Mouse (Mus musculus) hindbrain, embryonic 14.5 days (tissue): ENCODE measurements around the gene Lrfn4. TPM values are rescaled to one million over a fixed set of nuclear protein-coding genes. Genes with fewer than 3 reads are reported as not detected.

Source experiments
- ATAC-seq: fragments of 200-750 bp; cut with Nextera tagmentation; 2 replicates; pipeline ENCODE4 v1.8.0; 2017; ENCODE audit warnings: moderate number of reproducible peaks, mild to moderate bottlenecking, moderate TSS enrichment, moderate library complexity; ENCODE audit not compliant: low FRiP score
- DNase-seq: peaks from one replicate; pipeline ENCODE4 v3.0.0-alpha.2; 2015; ENCODE audit warnings: low spot score
- H3K27ac ChIP-seq: fragments of 300-500 bp; sonication (generic); 2 replicates; pipeline ENCODE4 v1.5.1; 2014; ENCODE audit warnings: mild to moderate bottlenecking, moderate library complexity
- H3K27me3 ChIP-seq: fragments of 300-500 bp; sonication (generic); 2 replicates; pipeline ENCODE4 v1.6.1; 2014; ENCODE audit warnings: mild to moderate bottlenecking, low read length, mixed read lengths; ENCODE audit not compliant: control insufficient read depth, insufficient read depth
- H3K36me3 ChIP-seq: fragments of 300-500 bp; sonication (generic); replicated peaks from 2 replicates; pipeline ENCODE4 v1.6.1; 2014; ENCODE audit not compliant: control insufficient read depth, insufficient read depth
- H3K4me1 ChIP-seq: fragments of 300-500 bp; sonication (generic); replicated peaks from 2 replicates; pipeline ENCODE4 v1.6.1; 2014; ENCODE audit warnings: antibody characterized with exemption, low read length, mixed read lengths; ENCODE audit not compliant: control insufficient read depth, insufficient read depth
- H3K4me2 ChIP-seq: fragments of 300-500 bp; sonication (generic); replicated peaks from 2 replicates; pipeline ENCODE4 v1.6.1; 2014; ENCODE audit warnings: mild to moderate bottlenecking, moderate library complexity
- H3K4me3 ChIP-seq: fragments of 300-500 bp; sonication (generic); replicated peaks from 2 replicates; pipeline ENCODE4 v1.5.1; 2014; ENCODE audit warnings: mild to moderate bottlenecking, low read length
- H3K9ac ChIP-seq: fragments of 300-500 bp; sonication (generic); 2 replicates; pipeline ENCODE4 v1.6.1; 2014
- H3K9me3 ChIP-seq: fragments of 300-500 bp; sonication (generic); 2 replicates; pipeline ENCODE4 v1.6.1; 2016; ENCODE audit warnings: low read length; ENCODE audit not compliant: control insufficient read depth
- WGBS: fragments of 180-500 bp; shearing (Covaris S2); extraction: QIAGEN DNeasy Blood & Tissue Kit; methylation state at CpG from one replicate; pipeline ENCODE4 v1.1.7; 2014; 5-methylcytosine and 5-hydroxymethylcytosine counted together
- polyA plus RNA-seq: library from polyadenylated mRNA; unstranded; fragments of >200 nt; fragmentation: Nextera tagmentation; extraction: Ambion mirVana; gene quantifications from 2 replicates; pipeline ENCODE4 v1.2.1, GENCODE M21; 2014

Lrfn4 gene
- 17.9 and 18.9 TPM in 2 replicates for polyA plus RNA-seq

DNA sequence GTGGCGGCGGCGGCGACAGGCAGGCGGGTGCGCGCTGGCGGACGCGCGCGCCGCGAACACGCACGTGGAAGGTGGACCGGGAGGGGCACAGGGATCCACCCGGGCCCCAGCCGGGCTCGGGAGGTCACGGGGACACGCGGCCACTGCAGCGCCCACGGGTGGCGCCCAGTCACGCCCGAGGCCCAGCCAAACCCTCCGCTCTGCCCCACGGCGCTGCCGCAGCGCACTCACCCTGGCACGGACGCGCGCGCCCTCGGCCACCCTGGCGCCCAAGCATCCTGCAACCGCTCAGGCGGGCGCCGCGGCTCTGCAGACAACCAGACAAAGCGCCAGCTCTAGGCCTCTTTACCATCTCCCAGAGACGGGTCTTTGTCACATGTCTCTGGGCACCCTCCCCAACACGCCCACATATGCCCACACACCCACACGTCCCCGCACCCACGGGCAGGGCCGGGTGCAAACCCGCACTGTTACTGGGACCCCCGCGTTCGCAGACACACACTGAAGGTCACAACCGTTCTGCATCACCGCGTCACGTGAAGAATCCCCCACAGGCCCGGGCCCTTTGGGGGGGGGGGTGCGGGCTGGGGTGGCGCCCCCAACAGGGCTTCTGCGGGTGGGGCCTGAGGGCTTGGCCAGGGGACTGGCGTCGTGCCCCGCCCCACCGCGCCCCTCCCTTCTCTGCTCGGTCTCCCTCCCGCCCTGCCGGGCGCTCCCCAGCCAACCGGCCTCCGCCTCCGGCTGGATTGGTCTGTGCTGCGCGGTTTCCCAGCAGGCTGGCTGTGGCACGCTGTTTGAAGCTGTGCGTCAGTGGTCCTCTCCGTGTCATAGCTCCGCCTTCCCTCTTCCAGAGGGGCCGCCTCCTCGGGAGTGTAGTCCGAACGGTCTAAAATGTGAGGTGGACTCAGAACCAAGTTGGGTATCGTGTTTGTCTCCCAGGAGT, at the start of gene Lrfn4:
Lrfn4 (minus strand) TSS at position 517 of the 943 bp plus-strand sequence.
- ATAC-seq (peak; percentile 92), DNase-seq (peak; percentile 86)
- Histone ChIP-seq H3K27ac (peak within 1 kb of the TSS; percentile 95), H3K36me3 (peaks cover 37% of the 10 kb centered on the region), H3K4me2 (peak within 1 kb of the TSS; percentile 82), H3K4me1 (peaks cover 26% of the 10 kb centered on the region), H3K4me3 (peak within 1 kb of the TSS; percentile 95), H3K9me3 (no peaks in the 10 kb centered on the region), H3K27me3 (no peaks in the 10 kb centered on the region), H3K9ac (peak within 1 kb of the TSS; percentile 99)
- WGBS, result under 1% methylated on average over 63 of the region's 87 CpGs

DNA sequence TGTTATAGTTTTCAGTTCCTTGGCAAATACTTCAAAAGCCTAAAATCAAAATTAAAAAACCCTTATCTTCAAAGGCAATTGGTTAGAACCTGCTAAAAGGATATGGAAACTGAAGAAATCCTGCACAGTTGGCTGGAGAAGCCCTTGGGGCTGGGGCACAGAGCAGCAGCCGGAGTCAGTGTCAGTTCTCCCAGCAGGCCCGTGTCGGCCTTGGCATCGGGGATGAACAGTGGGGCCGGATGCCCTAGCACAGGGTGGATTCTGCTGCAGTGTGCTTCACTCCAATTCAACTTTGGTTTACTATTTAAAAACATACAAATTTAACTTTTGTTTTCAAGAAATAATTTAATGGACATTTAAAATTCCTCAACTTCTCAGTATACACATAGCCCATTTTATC, 42.7 kb upstream of the Lrfn4 start:
- 90% methylated on average over 5 of the region's 5 CpGs for WGBS
- Histone ChIP-seq H3K4me3 (no peak overlapping the region), H3K27ac (no peak overlapping the region), H3K36me3 (no peaks in the 10 kb centered on the region), H3K4me2 (no peak overlapping the region), H3K9ac (no peak overlapping the region), H3K9me3 (no peaks in the 10 kb centered on the region), H3K27me3 (no peaks in the 10 kb centered on the region), H3K4me1 (no peaks in the 10 kb centered on the region)
- ATAC-seq, result no peak
- no peak for DNase-seq

DNA sequence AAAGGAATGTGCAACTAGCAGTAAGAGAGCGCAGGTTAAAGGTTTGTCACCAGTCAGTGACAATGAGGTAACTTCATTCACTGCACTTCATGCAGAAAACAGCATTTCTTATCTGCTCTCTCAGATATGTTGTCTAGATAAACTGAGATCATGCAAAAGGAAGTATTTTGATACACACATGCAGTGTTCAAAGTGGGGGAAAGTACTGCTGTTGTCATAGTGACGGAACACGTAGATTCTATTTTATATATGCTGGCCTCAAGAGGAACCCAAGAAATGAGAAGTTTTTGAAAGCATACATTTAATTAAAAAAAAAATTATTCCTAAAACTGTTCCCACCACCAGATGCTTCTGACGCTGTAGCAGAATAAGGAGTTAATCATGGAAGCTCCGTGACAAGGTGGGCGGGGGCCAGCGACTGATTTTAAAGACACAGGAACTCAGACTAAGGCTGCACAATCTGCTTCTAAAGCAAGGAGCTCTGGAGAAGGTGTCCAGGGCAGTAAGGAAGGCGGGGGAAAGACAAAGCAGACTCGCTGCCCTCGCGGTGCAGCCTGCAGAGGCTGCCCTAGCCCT, 31.5 kb upstream of the Lrfn4 start:
- Histone ChIP-seq H3K4me3 (no peak overlapping the region), H3K36me3 (no peaks in the 10 kb centered on the region), H3K27ac (no peak overlapping the region), H3K9ac (no peak overlapping the region), H3K27me3 (no peaks in the 10 kb centered on the region), H3K4me1 (no peaks in the 10 kb centered on the region), H3K9me3 (no peaks in the 10 kb centered on the region), H3K4me2 (no peak overlapping the region)
- 71% methylated on average over 11 of the region's 11 CpGs for WGBS
- DNase-seq (no peak), ATAC-seq (no peak)

DNA sequence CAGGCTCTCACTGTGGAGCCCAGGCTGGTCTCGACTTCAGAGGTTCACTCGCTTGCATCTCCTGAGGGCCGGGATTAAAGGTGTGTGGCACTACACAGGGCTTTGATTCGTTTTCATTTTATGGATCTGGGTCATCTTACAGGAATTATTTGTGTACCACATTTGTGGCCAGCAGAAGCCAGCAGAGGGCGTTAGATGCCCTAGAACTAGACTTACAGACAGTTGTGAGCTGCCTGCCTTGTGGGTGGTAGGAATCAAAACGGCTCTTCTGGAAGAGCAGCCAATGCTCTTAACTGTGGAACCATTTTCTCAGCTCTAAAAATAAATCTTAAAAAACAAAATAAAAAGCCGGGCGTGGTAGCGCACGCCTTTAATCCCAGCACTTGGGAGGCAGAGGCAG, 28.8 kb upstream of the Lrfn4 start:
- 44% methylated on average over 10 of the region's 10 CpGs for WGBS
- Histone ChIP-seq H3K36me3 (no peaks in the 10 kb centered on the region), H3K27ac (no peak overlapping the region), H3K4me2 (no peak overlapping the region), H3K9me3 (no peaks in the 10 kb centered on the region), H3K4me3 (no peak overlapping the region), H3K27me3 (no peaks in the 10 kb centered on the region), H3K9ac (no peak overlapping the region), H3K4me1 (no peaks in the 10 kb centered on the region)
- no peak for ATAC-seq
- peak; percentile 59 for DNase-seq

DNA sequence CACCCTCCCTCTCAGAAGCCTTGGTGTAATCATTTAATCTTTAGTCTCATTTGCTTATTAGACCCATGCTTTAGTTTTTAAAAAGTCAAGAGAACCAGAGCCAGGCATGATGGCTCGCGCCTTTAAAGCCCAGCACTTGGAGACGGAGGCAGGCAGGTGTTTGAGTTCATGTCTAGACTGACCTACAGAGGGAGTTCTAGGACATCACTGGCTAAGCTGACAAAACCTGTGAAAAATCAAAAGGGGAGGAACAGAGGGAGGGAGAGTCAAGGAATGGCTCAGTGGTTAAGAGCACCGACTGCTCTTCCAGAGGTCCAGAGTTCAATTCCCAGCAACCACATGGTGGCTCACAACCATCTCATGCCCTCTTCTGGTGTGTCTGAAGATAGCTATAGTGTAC, 20.5 kb upstream of the Lrfn4 start:
- Histone ChIP-seq H3K27ac (no peak overlapping the region), H3K9ac (no peak overlapping the region), H3K4me3 (no peak overlapping the region), H3K36me3 (no peaks in the 10 kb centered on the region), H3K9me3 (no peaks in the 10 kb centered on the region), H3K4me1 (no peaks in the 10 kb centered on the region), H3K27me3 (no peaks in the 10 kb centered on the region), H3K4me2 (no peak overlapping the region)
- 64% methylated on average over 4 of the region's 4 CpGs for WGBS
- ATAC-seq (no peak), DNase-seq (no peak)

DNA sequence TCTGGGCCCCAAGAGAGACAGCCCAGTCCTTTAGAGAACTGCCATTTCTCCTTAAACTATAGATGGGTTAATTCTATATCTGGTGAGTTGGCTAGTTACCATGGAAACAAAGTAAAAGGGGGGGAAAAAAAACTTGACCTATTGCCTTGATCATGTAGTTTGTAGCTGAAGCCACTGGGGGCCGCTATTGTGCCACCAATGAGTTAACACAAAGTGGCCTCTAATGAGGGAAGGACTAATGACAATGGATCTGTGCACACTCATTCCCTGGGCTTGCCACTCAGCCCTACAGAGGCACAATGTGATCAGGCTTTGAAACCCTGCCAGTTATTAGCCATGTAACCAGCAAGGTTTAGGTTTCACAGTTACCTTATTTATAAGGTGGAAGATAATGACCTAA, 13.4 kb upstream of the Lrfn4 start:
- Histone ChIP-seq H3K27ac (peak overlapping the region; percentile 69), H3K4me1 (peaks cover 23% of the 10 kb centered on the region), H3K4me3 (no peak overlapping the region), H3K9ac (peak overlapping the region; percentile 14; the same call in 1 of the 2 replicates), H3K4me2 (no peak overlapping the region), H3K27me3 (no peaks in the 10 kb centered on the region), H3K9me3 (no peaks in the 10 kb centered on the region), H3K36me3 (peaks cover 4% of the 10 kb centered on the region; the same call in 1 of the 2 replicates)
- DNase-seq (peak; percentile 88), ATAC-seq (peak; percentile 68)
- WGBS, result 0% methylated on average over 1 of the region's 1 CpGs

DNA sequence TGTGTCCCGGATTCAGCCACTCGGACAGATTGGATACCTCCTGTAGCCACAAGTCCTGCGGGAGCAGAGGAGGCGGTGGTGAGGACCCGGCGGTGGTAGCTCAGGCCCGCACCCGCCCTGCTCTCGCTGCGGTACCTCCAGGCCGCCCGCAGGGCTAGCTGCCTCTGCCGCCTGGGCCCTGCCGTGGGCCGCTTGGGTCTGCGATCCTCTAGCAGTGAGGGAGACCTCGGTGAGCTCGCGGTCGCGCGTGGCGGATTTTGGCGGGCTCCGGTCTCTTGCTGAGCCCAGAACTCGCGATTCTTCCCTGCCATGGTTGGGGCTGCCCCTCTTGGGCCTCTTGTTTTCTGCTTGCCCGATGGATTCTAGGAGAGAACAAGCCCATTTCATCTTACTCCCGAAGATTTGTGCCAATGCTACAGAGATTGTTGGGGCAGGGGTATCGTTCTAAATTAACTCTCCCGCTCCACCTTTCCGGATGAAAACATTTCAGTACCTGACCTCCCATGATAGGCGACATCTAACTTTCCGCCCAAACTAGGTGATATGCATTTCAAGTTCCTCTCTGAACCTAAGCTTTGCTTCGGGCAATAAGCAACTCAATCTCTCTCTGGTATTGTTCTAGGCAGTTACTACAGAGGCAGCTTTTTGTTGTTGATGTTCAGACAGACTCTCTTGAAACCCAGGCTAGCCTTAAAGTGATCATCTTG, 10.5 kb upstream of the Lrfn4 start:
- peak; percentile 43; the same call in 1 of the 2 replicates for ATAC-seq

DNA sequence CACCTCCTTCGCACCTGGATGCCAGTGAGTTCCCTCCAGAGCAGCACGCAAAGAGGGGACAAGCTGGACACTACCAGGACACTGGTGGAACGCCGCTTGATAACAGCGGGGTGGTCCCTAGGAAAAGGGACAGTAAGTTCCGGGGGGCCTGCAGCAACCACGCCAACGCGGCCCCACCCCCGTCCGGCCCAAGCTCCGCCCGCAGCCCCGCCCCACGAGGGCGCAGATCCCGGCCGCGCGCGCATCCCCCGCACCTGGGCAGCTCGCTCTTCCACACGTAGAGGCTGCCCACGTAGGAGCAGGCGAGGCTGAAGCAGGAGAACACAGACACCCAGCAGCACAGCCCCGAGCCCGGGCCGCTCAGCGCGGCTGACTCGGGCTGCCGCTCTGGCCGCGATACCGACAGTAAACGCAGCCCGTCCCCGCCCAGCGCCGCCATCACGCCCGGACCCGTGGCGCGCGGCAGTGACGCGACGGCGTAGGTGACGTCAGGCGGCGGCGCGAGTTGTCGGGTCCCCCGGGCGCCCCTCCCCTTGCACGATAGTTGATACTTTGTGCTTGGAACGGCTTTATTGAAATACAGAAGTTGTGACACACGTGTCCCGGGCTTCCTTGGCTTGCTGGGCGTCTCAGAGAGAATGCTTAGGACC, 9.8 kb upstream of the Lrfn4 start, which contains the start of gene Rce1:
Rce1 (minus strand) TSS at position 463 of the 650 bp plus-strand sequence.
- Histone ChIP-seq H3K4me2 (peak within 1 kb of the TSS; percentile 81), H3K4me3 (peak within 1 kb of the TSS; percentile 51), H3K27ac (peak within 1 kb of the TSS; percentile 89), H3K9me3 (no peaks in the 10 kb centered on the region), H3K36me3 (peaks cover 39% of the 10 kb centered on the region), H3K4me1 (peaks cover 23% of the 10 kb centered on the region), H3K9ac (peak within 1 kb of the TSS; percentile 84), H3K27me3 (no peaks in the 10 kb centered on the region)
- ATAC-seq (peak; percentile 89), DNase-seq (peak; percentile 95)
- under 1% methylated on average over 64 of the region's 64 CpGs for WGBS

More for the DNA sequence above, 10.5 kb upstream of the Lrfn4 start:
- H3K4me1 ChIP-seq, result peaks cover 23% of the 10 kb centered on the region
- peak overlapping the region; percentile 68 for H3K4me2 ChIP-seq
- WGBS, result 3% methylated on average over 34 of the region's 35 CpGs
- peak overlapping the region; percentile 84 for H3K9ac ChIP-seq
- no peaks in the 10 kb centered on the region for H3K9me3 ChIP-seq
- peak overlapping the region; percentile 51 for H3K4me3 ChIP-seq
- DNase-seq, result no peak
- H3K36me3 ChIP-seq, result peaks cover 33% of the 10 kb centered on the region
- no peaks in the 10 kb centered on the region for H3K27me3 ChIP-seq
- H3K27ac ChIP-seq, result peak overlapping the region; percentile 89
